Mouse (Mus musculus): Measurements from ENCODE around the gene Batf2. TPM values are rescaled to one million over a fixed set of nuclear protein-coding genes. Genes with fewer than 3 reads are reported as not detected.

Gene Batf2
- polyA plus RNA-seq, 1 experiment from 2014 or later: not detected

GRCm38 (mm10) chr19:6184131-6184530 is 43.3 kb downstream of the Batf2 start, which contains the start of gene Majin:
Majin (plus strand) TSS chr19:6184388.
- Histone ChIP-seq H3K4me3 (replicated peaks; ENCODE audit: low read length) (no peak within 1 kb of the TSS), H3K4me2 (replicated peaks) (no peak within 1 kb of the TSS), H3K36me3 (replicated peaks; ENCODE audit: control insufficient read depth, insufficient read depth) (no peaks in the 10 kb centered on the region), H3K9ac (no peak within 1 kb of the TSS), H3K27me3 (ENCODE audit: control insufficient read depth, insufficient read depth, low read length) (no peaks in the 10 kb centered on the region), H3K27ac (no peak within 1 kb of the TSS), H3K9me3 (ENCODE audit: control insufficient read depth, low read length) (no peaks in the 10 kb centered on the region), H3K4me1 (replicated peaks; ENCODE audit: control insufficient read depth, insufficient read depth, low read length) (no peaks in the 10 kb centered on the region)
- 83% methylated on average over 23 of the region's 23 CpGs for WGBS
- DNase-seq (ENCODE audit: low spot score) (no peak), ATAC-seq (ENCODE audit: low FRiP score) (no peak)

GRCm38 (mm10) chr19:6204265-6204664 is 63.5 kb downstream of the Batf2 start:
- Histone ChIP-seq H3K4me2 (replicated peaks) (no peak overlapping the region), H3K4me1 (replicated peaks; ENCODE audit: control insufficient read depth, insufficient read depth, low read length) (no peaks in the 10 kb centered on the region), H3K27ac (no peak overlapping the region), H3K27me3 (ENCODE audit: control insufficient read depth, insufficient read depth, low read length) (no peaks in the 10 kb centered on the region), H3K9me3 (ENCODE audit: control insufficient read depth, low read length) (no peaks in the 10 kb centered on the region), H3K9ac (no peak overlapping the region), H3K4me3 (replicated peaks; ENCODE audit: low read length) (no peak overlapping the region), H3K36me3 (replicated peaks; ENCODE audit: control insufficient read depth, insufficient read depth) (no peaks in the 10 kb centered on the region)
- no peak for DNase-seq (ENCODE audit: low spot score)
- WGBS: 71% methylated on average over 2 of the region's 2 CpGs
- no peak for ATAC-seq (ENCODE audit: low FRiP score)

DNA sequence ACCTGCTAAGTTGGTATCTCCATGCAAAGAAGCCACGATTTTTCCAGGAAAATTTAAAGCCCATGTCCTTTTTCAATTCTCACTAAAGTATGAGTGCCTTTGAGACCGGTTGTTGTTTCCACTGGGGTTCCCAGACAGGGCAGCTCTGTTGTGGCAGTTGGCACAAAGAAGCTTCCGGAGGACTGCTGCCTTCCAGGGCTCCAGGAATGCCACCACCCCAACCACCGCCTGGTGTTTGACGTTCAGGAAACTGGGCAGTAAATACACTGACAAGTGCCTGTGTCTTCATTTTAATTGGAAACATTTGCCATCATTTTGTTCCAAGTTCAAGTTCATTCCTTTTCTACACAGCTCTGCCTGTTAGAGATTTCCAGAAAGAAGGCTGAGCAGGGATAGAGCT is 65.9 kb downstream of the Batf2 start:
- H3K4me1 ChIP-seq (replicated peaks; ENCODE audit: control insufficient read depth, insufficient read depth, low read length): no peaks in the 10 kb centered on the region
- no peak overlapping the region for H3K4me3 ChIP-seq (replicated peaks; ENCODE audit: low read length)
- no peaks in the 10 kb centered on the region for H3K27me3 ChIP-seq (ENCODE audit: control insufficient read depth, insufficient read depth, low read length)
- H3K36me3 ChIP-seq (replicated peaks; ENCODE audit: control insufficient read depth, insufficient read depth): no peaks in the 10 kb centered on the region
- H3K9ac ChIP-seq: no peak overlapping the region
- no peaks in the 10 kb centered on the region for H3K9me3 ChIP-seq (ENCODE audit: control insufficient read depth, low read length)
- ATAC-seq (ENCODE audit: low FRiP score) (no peak), DNase-seq (ENCODE audit: low spot score) (no peak)
- no peak overlapping the region for H3K27ac ChIP-seq
- no peak overlapping the region for H3K4me2 ChIP-seq (replicated peaks)
- 71% methylated on average over 5 of the region's 5 CpGs for WGBS

DNA sequence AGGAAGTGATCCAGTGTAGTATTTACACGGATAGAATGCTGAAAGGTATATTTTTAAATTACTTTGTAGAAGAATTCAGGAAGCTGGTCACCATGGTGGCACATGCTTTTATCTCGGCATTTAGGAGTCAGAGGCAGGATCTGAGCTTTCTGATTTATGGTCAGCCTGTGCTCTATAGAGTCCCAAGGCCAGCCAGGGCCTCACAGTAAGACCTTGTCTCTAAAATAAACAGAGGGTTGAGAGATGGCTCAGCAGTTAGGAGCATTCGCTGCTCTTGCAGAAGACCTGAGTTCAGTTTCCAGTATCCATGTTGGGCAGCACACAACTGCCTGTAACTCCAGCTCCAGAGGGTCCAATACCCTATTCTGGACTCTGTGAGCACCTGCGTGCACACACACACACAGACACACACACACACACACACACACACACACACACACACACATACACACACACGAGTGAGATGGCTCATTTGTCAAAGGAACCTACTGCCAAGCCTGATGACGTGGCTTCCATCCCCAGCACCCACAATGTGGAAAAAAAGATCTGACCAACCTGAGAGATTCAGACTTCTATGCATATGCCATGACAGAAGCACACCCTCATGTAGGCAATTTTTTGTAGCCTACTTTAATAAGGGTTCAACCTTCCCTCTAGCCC is 75.4 kb downstream of the Batf2 start:
- Histone ChIP-seq H3K4me3 (replicated peaks; ENCODE audit: low read length) (no peak overlapping the region), H3K36me3 (replicated peaks; ENCODE audit: control insufficient read depth, insufficient read depth) (no peaks in the 10 kb centered on the region), H3K27me3 (ENCODE audit: control insufficient read depth, insufficient read depth, low read length) (no peaks in the 10 kb centered on the region), H3K27ac (no peak overlapping the region), H3K4me1 (replicated peaks; ENCODE audit: control insufficient read depth, insufficient read depth, low read length) (no peaks in the 10 kb centered on the region), H3K4me2 (replicated peaks) (no peak overlapping the region), H3K9me3 (ENCODE audit: control insufficient read depth, low read length) (no peaks in the 10 kb centered on the region), H3K9ac (no peak overlapping the region)
- ATAC-seq (ENCODE audit: low FRiP score): no peak
- 89% methylated on average over 6 of the region's 6 CpGs for WGBS
- no peak for DNase-seq (ENCODE audit: low spot score)

DNA sequence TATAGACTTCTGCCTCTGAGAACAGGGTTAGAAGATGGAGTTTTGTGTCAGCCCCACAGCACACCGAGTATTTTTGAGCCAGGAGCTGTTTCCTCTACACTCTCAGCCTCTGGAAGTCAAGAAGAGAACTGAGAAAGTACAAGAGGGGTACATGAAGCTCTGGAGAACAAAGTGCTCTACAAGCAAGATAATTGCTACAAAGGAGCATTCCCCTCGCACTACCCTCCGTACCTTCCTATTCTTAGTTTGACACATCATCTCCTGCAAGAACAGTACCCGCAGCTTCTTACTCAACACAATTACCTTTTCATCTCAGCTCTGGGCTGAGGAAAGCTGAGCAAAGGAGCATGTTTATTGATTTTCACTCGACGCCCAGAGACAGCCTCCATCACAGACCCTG is 77.8 kb downstream of the Batf2 start:
- H3K27ac ChIP-seq: no peak overlapping the region
- no peak overlapping the region for H3K9ac ChIP-seq
- H3K4me2 ChIP-seq (replicated peaks): no peak overlapping the region
- 63% methylated on average over 6 of the region's 6 CpGs for WGBS
- H3K27me3 ChIP-seq (ENCODE audit: control insufficient read depth, insufficient read depth, low read length): no peaks in the 10 kb centered on the region
- no peak for DNase-seq (ENCODE audit: low spot score)
- no peak overlapping the region for H3K4me3 ChIP-seq (replicated peaks; ENCODE audit: low read length)
- H3K36me3 ChIP-seq (replicated peaks; ENCODE audit: control insufficient read depth, insufficient read depth): no peaks in the 10 kb centered on the region
- no peaks in the 10 kb centered on the region for H3K4me1 ChIP-seq (replicated peaks; ENCODE audit: control insufficient read depth, insufficient read depth, low read length)
- H3K9me3 ChIP-seq (ENCODE audit: control insufficient read depth, low read length): no peaks in the 10 kb centered on the region
- no peak for ATAC-seq (ENCODE audit: low FRiP score)

Other genes starting within 250 kb of the Batf2 start
- 6.1 and 9.4 TPM in 2 replicates for gene Tigd3, start 246.8 kb upstream of the Batf2 start, polyA plus RNA-seq (2014; fragmentation: Nextera tagmentation; extraction: Ambion mirVana)
- gene Dpf2, start 228.0 kb upstream of the Batf2 start, polyA plus RNA-seq (2014; fragmentation: Nextera tagmentation; extraction: Ambion mirVana): 88.2 and 94.7 TPM in 2 replicates
- gene Cdc42ep2, start 216.2 kb upstream of the Batf2 start, polyA plus RNA-seq (2014; fragmentation: Nextera tagmentation; extraction: Ambion mirVana): 16.9 and 18.5 TPM in 2 replicates
- 22.2 and 24.2 TPM in 2 replicates for gene Pola2, start 176.8 kb upstream of the Batf2 start, polyA plus RNA-seq (2014; fragmentation: Nextera tagmentation; extraction: Ambion mirVana)
- gene Slc22a20, start 154.8 kb upstream of the Batf2 start, polyA plus RNA-seq (2014; fragmentation: Nextera tagmentation; extraction: Ambion mirVana): not detected in 2 replicates
- gene Capn1, start 125.1 kb upstream of the Batf2 start, polyA plus RNA-seq (2014; fragmentation: Nextera tagmentation; extraction: Ambion mirVana): 5.4 and 6.5 TPM in 2 replicates
- gene Syvn1, start 94.4 kb upstream of the Batf2 start, polyA plus RNA-seq (2014; fragmentation: Nextera tagmentation; extraction: Ambion mirVana): 28.7 and 32.9 TPM in 2 replicates
- 64.2 and 64.5 TPM in 2 replicates for gene Mrpl49, start 83.2 kb upstream of the Batf2 start, polyA plus RNA-seq (2014; fragmentation: Nextera tagmentation; extraction: Ambion mirVana)
- 537 and 672 TPM in 2 replicates for gene Fau, start 83.1 kb upstream of the Batf2 start, polyA plus RNA-seq (2014; fragmentation: Nextera tagmentation; extraction: Ambion mirVana)
- gene Znhit2, start 79.8 kb upstream of the Batf2 start, polyA plus RNA-seq (2014; fragmentation: Nextera tagmentation; extraction: Ambion mirVana): 35.3 and 36.3 TPM in 2 replicates
- 58.9 and 59.8 TPM in 2 replicates for gene Tm7sf2, start 72.6 kb upstream of the Batf2 start, polyA plus RNA-seq (2014; fragmentation: Nextera tagmentation; extraction: Ambion mirVana)
- gene Vps51, start 63.8 kb upstream of the Batf2 start, polyA plus RNA-seq (2014; fragmentation: Nextera tagmentation; extraction: Ambion mirVana): 71.7 and 74.2 TPM in 2 replicates
- gene Tmem262, start 61.0 kb upstream of the Batf2 start, polyA plus RNA-seq (2014; fragmentation: Nextera tagmentation; extraction: Ambion mirVana): not detected in 2 replicates
- gene Gm28374, start 58.7 kb upstream of the Batf2 start, polyA plus RNA-seq (2014; fragmentation: Nextera tagmentation; extraction: Ambion mirVana): 1.0 and 1.2 TPM in 2 replicates
- 75.1 and 75.4 TPM in 2 replicates for gene Zfpl1, start 56.0 kb upstream of the Batf2 start, polyA plus RNA-seq (2014; fragmentation: Nextera tagmentation; extraction: Ambion mirVana)
- 6.3 and 6.8 TPM in 2 replicates for gene Cdca5, start 56.0 kb upstream of the Batf2 start, polyA plus RNA-seq (2014; fragmentation: Nextera tagmentation; extraction: Ambion mirVana)
- not detected in 2 replicates for gene AC131692.1, start 46.6 kb upstream of the Batf2 start, polyA plus RNA-seq (2014; fragmentation: Nextera tagmentation; extraction: Ambion mirVana)
- 0.52 and 0.59 TPM in 2 replicates for gene Naaladl1, start 35.2 kb upstream of the Batf2 start, polyA plus RNA-seq (2014; fragmentation: Nextera tagmentation; extraction: Ambion mirVana)
- gene Sac3d1, start 22.3 kb upstream of the Batf2 start, polyA plus RNA-seq (2014; fragmentation: Nextera tagmentation; extraction: Ambion mirVana): 51.3 and 54.5 TPM in 2 replicates
- 59.6 and 60.8 TPM in 2 replicates for gene Snx15, start 12.7 kb upstream of the Batf2 start, polyA plus RNA-seq (2014; fragmentation: Nextera tagmentation; extraction: Ambion mirVana)
- 114 and 117 TPM in 2 replicates for gene Arl2, start 565 bp downstream of the Batf2 start, polyA plus RNA-seq (2014; fragmentation: Nextera tagmentation; extraction: Ambion mirVana)
- gene Majin, start 43.4 kb downstream of the Batf2 start, polyA plus RNA-seq (2014; fragmentation: Nextera tagmentation; extraction: Ambion mirVana): not detected in 2 replicates
- not detected in 2 replicates for gene Gpha2, start 85.4 kb downstream of the Batf2 start, polyA plus RNA-seq (2014; fragmentation: Nextera tagmentation; extraction: Ambion mirVana)
- gene Ppp2r5b, start 94.9 kb downstream of the Batf2 start, polyA plus RNA-seq (2014; fragmentation: Nextera tagmentation; extraction: Ambion mirVana): 140 and 158 TPM in 2 replicates
- gene Atg2a, start 100.7 kb downstream of the Batf2 start, polyA plus RNA-seq (2014; fragmentation: Nextera tagmentation; extraction: Ambion mirVana): 14.5 and 14.8 TPM in 2 replicates
- gene Ehd1, start 135.7 kb downstream of the Batf2 start, polyA plus RNA-seq (2014; fragmentation: Nextera tagmentation; extraction: Ambion mirVana): 80.0 and 84.9 TPM in 2 replicates
- gene Cdc42bpg, start 165.5 kb downstream of the Batf2 start, polyA plus RNA-seq (2014; fragmentation: Nextera tagmentation; extraction: Ambion mirVana): 0.56 and 0.63 TPM in 2 replicates
- 46.7 and 51.5 TPM in 2 replicates for gene Men1, start 194.0 kb downstream of the Batf2 start, polyA plus RNA-seq (2014; fragmentation: Nextera tagmentation; extraction: Ambion mirVana)
- 12.4 and 15.4 TPM in 2 replicates for gene Map4k2, start 200.2 kb downstream of the Batf2 start, polyA plus RNA-seq (2014; fragmentation: Nextera tagmentation; extraction: Ambion mirVana)
- 103 and 112 TPM in 2 replicates for gene Sf1, start 222.7 kb downstream of the Batf2 start, polyA plus RNA-seq (2014; fragmentation: Nextera tagmentation; extraction: Ambion mirVana)
- gene Pygm, start 243.4 kb downstream of the Batf2 start, polyA plus RNA-seq (2014; fragmentation: Nextera tagmentation; extraction: Ambion mirVana): 6.2 and 6.8 TPM in 2 replicates